Mouse (Mus musculus) E14TG2a.4 (cell line): ENCODE results near the gene Wdr63.

Experiments used
- CTCF ChIP-seq: conservative IDR thresholded peaks from 2 replicates; pipeline ENCODE4 v1.5.1; 2014; ENCODE audit warnings: low read length
- NANOG ChIP-seq: IDR thresholded peaks from 2 replicates; pipeline ENCODE4 v1.6.1; 2014; ENCODE audit warnings: borderline replicate concordance, low read length, mixed read lengths
- POU5F1 ChIP-seq: IDR thresholded peaks from 2 replicates; pipeline ENCODE4 v1.6.1; 2014; ENCODE audit warnings: low read length, borderline replicate concordance

DNA sequence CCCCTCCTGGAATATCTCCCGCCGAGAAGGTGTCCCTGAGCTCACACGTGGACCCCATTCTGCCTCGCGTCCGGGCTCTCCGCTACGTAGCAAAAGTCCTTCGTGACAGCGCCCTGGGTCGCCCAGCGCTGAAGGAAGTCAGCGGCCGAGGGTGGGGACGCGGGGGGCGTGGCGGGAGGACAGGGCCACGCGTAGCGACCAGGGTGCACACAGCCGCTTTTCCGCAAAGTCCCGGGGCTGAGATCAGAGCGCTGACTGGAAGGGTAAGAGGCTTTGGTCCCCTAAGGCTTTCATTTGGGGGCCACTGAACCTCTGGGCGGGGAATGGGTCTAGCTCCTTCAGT is 42.1 kb upstream of the Wdr63 start:
- TF ChIP-seq CTCF = no peak
- no peak for TF ChIP-seq NANOG
- no peak for TF ChIP-seq POU5F1
